Mouse (Mus musculus): ENCODE results near the gene Olfr218.
"Not testable (repeated sequence)": the region's sequence is repeated elsewhere in the genome, so short reads cannot be mapped to it uniquely, and the experiment has no call there.

Gene Olfr218

DNA sequence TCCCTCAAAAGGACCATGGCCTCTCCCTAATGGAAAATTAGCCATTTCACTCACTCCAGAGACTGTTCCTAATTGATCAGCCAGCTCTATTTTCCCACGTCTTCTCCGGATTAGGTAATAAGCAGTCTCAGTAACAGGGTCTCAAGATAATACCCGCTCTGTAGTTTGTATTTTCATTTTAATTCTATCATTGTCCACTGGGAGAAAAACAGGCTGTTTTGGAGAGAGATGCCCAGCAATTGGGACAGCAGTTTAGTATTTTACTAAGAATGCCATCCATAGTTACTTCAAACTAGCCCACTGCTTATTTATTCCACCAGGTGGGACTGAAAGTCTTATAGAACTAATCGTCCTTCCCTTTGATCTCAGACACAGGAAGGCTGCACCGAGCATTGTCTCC, at the start of gene Olfr218:
TSS of gene Olfr218 (plus strand) at position 301 of the 400 bp plus-strand sequence.
- DNase-seq (ENCODE audit: low spot score) = no peak

DNA sequence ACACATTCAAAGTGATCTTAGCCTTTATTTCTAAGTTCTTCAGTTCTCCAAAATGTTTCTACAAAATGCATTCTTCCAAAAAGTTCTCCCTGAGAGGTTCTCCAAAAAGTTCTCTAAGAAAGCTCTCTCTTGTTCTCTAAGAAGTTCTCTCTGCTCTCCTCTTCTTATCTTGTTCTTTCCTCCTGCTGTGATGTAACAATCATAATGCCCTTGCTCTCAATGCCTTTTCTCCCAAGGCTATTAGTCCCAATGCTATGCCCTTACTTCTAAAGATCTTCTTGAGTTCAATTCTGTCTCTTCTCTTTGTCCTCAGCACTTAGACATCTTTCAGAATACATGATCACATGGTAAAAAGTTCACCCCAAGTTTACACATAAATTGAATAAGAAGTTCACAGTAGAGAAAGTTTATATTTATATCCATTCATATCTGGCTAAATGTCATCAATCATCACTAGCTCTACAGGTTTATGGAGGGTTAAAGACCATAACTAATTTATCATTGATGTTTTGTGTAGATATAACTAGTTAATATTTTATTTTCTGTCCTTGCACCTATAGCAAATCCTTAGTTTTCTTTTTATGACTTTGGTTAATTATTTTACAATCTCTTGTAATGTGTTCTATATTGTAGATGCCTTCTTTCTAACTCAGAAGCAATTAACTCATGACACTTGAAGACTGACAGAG, 23.3 kb upstream of the Olfr218 start:
- DNase-seq (ENCODE audit: low spot score) = no peak

GRCm38 (mm10) chr1:173190540-173190939, 7.1 kb upstream of the Olfr218 start, which contains the start of gene Olfr1406:
Gene Olfr1406 (minus strand): TSS chr1:173190640.
- no peak for DNase-seq (ENCODE audit: low spot score)

DNA sequence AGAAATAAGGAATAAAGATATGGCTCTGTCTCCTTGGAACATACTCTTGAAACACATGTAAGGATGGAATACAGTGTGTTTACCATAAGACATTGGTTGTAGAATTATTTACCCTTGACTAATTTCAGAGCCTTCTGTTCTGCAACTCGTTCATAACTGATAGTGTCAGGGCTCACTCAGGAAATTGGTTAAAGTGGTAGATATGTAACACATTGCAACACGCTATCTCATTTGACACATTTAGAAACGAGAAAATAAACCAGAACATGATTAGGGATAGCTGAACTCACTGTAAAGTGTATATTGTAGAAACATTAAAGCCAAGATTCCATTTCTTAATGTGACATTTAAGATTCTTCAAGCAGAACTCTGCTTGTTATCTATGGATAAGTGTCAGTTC, 5.5 kb upstream of the Olfr218 start:
- DNase-seq (ENCODE audit: low spot score) = no peak

- DNase-seq (ENCODE audit: low spot score) = no peak
Measured at GRCm38 (mm10) chr1:173196359-173196758, 1.2 kb upstream of the Olfr218 start.

GRCm38 (mm10) chr1:173212092-173212491, 14.5 kb downstream of the Olfr218 start, which contains the start of gene Olfr1404:
Gene Olfr1404 (plus strand): TSS chr1:173212392.
- DNase-seq (ENCODE audit: low spot score) = no peak

DNA sequence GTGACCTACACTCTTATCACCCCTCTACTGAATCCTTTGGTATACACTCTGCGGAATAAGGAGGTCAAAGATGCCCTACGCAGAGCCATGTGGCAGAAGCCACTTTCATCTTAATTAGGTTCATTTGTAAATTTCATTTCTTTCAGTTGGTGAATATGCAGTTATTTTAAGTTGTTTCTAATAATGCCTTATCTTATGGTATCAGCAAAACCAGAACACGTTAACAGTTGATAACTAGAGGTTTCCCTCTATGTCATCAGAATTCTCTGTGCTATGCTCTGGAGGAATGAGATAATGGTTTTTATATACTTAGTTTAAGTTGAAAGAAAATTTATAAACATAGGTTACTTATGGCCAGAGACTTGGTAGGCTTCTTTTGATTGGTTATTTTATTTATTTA, 18.9 kb downstream of the Olfr218 start:
- DNase-seq (ENCODE audit: low spot score) = no peak

DNA sequence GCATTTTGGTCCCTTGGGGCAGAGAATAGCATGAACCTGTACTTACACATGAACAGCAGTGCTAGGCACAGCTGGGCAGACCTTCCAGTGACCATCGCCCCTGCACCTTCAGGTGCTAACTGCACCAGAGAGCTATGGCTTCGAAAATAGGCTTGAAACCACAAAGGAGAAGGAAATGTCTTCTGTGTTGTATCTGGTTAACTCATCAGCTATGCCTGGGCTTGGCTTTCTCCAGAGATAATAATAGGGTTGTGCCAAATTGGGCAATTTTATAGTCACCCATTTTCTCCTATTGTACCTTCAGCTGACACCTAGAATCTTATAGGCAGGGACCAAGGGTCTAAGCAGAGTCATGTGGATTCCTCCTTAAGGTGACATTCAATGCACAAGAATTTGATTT, 29.5 kb downstream of the Olfr218 start, which contains the start of gene Fcer1a:
TSS of gene Fcer1a (minus strand) at position 134 of the 400 bp plus-strand sequence.
- no peak for DNase-seq (ENCODE audit: low spot score)

DNA sequence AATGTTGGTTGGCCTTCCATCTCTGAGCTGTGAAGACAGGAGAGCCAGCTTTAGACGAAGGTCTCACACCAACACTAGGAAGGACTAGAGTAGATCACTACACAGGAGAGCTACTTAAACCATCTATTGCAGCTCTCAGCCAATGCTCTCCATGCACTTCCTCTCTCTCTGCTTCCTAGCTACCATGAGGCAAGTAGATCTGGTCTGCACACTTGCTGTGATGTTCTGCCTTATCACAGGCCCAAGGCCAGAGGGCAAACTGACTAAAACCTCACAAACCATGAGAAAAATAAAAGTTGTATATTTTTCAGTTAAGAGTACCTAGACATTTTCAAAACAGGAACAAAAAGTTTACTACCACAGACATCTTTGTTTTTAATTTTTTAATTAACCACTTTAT, 39.4 kb downstream of the Olfr218 start:
- not testable (repeated sequence) for DNase-seq (ENCODE audit: low spot score)

GRCm38 (mm10) chr1:173249888-173250287, 52.3 kb downstream of the Olfr218 start:
- no peak for DNase-seq (ENCODE audit: low spot score)
